Mouse (Mus musculus) kidney, adult 2 months (tissue): ENCODE measurements at regions not wholly inside any gene's neighbourhood (a gene's known extent, or its start where the extent isn't known, plus 50 kb on each side); places are given as distances from the start of the nearest gene placed in this dataset.

Source experiments
- DNase-seq: peaks from one replicate; pipeline ENCODE4 v3.0.0; 2021
- H3K27ac ChIP-seq: fragments of 200-500 bp; 2 replicates; pipeline ENCODE4 v1.5.1; 2012; ENCODE audit warnings: low read depth, low read length, control low read depth, inconsistent platforms; ENCODE audit not compliant: insufficient read depth
- H3K27me3 ChIP-seq: fragments of 200-500 bp; replicated peaks from 2 replicates; pipeline ENCODE4 v1.6.1; 2012; ENCODE audit warnings: mild to moderate bottlenecking, moderate library complexity, low read length, inconsistent platforms; ENCODE audit not compliant: control insufficient read depth, insufficient read depth
- H3K36me3 ChIP-seq: fragments of 200-500 bp; 2 replicates; pipeline ENCODE4 v1.6.1; 2012; ENCODE audit warnings: mild to moderate bottlenecking, moderate library complexity, low read length, inconsistent platforms; ENCODE audit not compliant: control insufficient read depth, insufficient read depth
- H3K4me1 ChIP-seq: fragments of 200-500 bp; 2 replicates; pipeline ENCODE4 v1.6.1; 2011; ENCODE audit warnings: low read length; ENCODE audit not compliant: control insufficient read depth, insufficient read depth
- H3K4me3 ChIP-seq: fragments of 200-500 bp; 2 replicates; pipeline ENCODE4 v1.5.1; 2011; ENCODE audit warnings: mild to moderate bottlenecking, low read depth, low read length, control low read depth; ENCODE audit not compliant: insufficient read depth
- CTCF ChIP-seq: fragments of 200-500 bp; conservative IDR thresholded peaks from 2 replicates; pipeline ENCODE4 v1.5.1; 2011; ENCODE audit warnings: low read depth, mild to moderate bottlenecking, control low read depth, low read length, moderate library complexity, mixed read lengths; ENCODE audit not compliant: insufficient read depth, insufficient read length
- POLR2A ChIP-seq: fragments of 200-500 bp; IDR thresholded peaks from one replicate; pipeline ENCODE4 v1.6.1; 2011; ENCODE audit warnings: low read depth, low read length, control low read depth
- WGBS: fragments of 180-500 bp; shearing (Covaris S2); methylation state at CpG from one replicate; pipeline ENCODE4 v1.1.7; 2018; 5-methylcytosine and 5-hydroxymethylcytosine counted together

- no peak for DNase-seq
- 78% methylated on average over 6 of the region's 6 CpGs for WGBS
Observed at GRCm38 (mm10) chr5:119249124-119249718, 421.2 kb upstream of the Tbx3 start.

GRCm38 (mm10) chr5:119251311-119252047 lies 419.0 kb upstream of the Tbx3 start:
- no peak for DNase-seq
- no peaks in the 10 kb centered on the region for H3K4me1 ChIP-seq
- TF ChIP-seq CTCF (no peak), POLR2A (no peak)
- H3K4me3 ChIP-seq, result no peak overlapping the region
- no peaks in the 10 kb centered on the region for H3K27me3 ChIP-seq
- 45% methylated on average over 9 of the region's 9 CpGs for WGBS
- H3K27ac ChIP-seq, result no peak overlapping the region
- no peaks in the 10 kb centered on the region for H3K36me3 ChIP-seq

More at GRCm38 (mm10) chr5:119249124-119249718, 421.2 kb upstream of the Tbx3 start:
- H3K4me1 ChIP-seq, result no peaks in the 10 kb centered on the region
- no peak for TF ChIP-seq POLR2A
- no peak for TF ChIP-seq CTCF
- no peak overlapping the region for H3K4me3 ChIP-seq
- H3K27me3 ChIP-seq, result no peaks in the 10 kb centered on the region
- H3K36me3 ChIP-seq, result no peaks in the 10 kb centered on the region
- no peak overlapping the region for H3K27ac ChIP-seq

GRCm38 (mm10) chr5:119257374-119258120 lies 412.9 kb upstream of the Tbx3 start:
- 38% methylated on average over 21 of the region's 21 CpGs for WGBS
- no peak for TF ChIP-seq CTCF
- TF ChIP-seq POLR2A, result no peak
- no peaks in the 10 kb centered on the region for H3K4me1 ChIP-seq
- H3K4me3 ChIP-seq, result no peak overlapping the region
- no peaks in the 10 kb centered on the region for H3K27me3 ChIP-seq
- no peak for DNase-seq
- H3K36me3 ChIP-seq, result no peaks in the 10 kb centered on the region
- no peak overlapping the region for H3K27ac ChIP-seq

- Histone ChIP-seq H3K27me3 (no peaks in the 10 kb centered on the region), H3K27ac (no peak overlapping the region), H3K36me3 (no peaks in the 10 kb centered on the region), H3K4me1 (no peaks in the 10 kb centered on the region), H3K4me3 (no peak overlapping the region)
- no peak for TF ChIP-seq POLR2A
- no peak for TF ChIP-seq CTCF
- no peak for DNase-seq
- WGBS, result 80% methylated on average over 5 of the region's 5 CpGs
Observed at GRCm38 (mm10) chr5:119258831-119259230, 411.6 kb upstream of the Tbx3 start.

- no peak overlapping the region for H3K27ac ChIP-seq
- H3K4me1 ChIP-seq, result no peaks in the 10 kb centered on the region
- H3K36me3 ChIP-seq, result no peaks in the 10 kb centered on the region
- 42% methylated on average over 20 of the region's 20 CpGs for WGBS
- H3K27me3 ChIP-seq, result no peaks in the 10 kb centered on the region
- peak; percentile 28 for DNase-seq
- TF ChIP-seq POLR2A, result no peak
- no peak for TF ChIP-seq CTCF
- no peak overlapping the region for H3K4me3 ChIP-seq
Observed at GRCm38 (mm10) chr5:119265149-119265890, 405.1 kb upstream of the Tbx3 start.

GRCm38 (mm10) chr5:119271234-119271852 lies 399.1 kb upstream of the Tbx3 start:
- no peak for TF ChIP-seq CTCF
- Histone ChIP-seq H3K4me3 (no peak overlapping the region), H3K27ac (no peak overlapping the region), H3K27me3 (no peaks in the 10 kb centered on the region), H3K36me3 (no peaks in the 10 kb centered on the region), H3K4me1 (no peaks in the 10 kb centered on the region)
- 35% methylated on average over 26 of the region's 26 CpGs for WGBS
- no peak for DNase-seq
